Mouse (Mus musculus) liver, adult 2 months (tissue): ENCODE data around the gene Cd59a.

Experiments used
- CTCF ChIP-seq: fragments of 200-500 bp; IDR thresholded peaks from 2 replicates; pipeline ENCODE4 v1.5.1; 2011; ENCODE audit warnings: low read depth, low read length, control low read depth
- POLR2A ChIP-seq: fragments of 200-500 bp; IDR thresholded peaks from 2 replicates; pipeline ENCODE4 v1.6.1; 2011; ENCODE audit warnings: low read length, control low read depth; ENCODE audit not compliant: insufficient read depth; ENCODE audit errors: extremely low read depth

- no peak for TF ChIP-seq POLR2A
- no peak for TF ChIP-seq CTCF
Measured at GRCm38 (mm10) chr2:104128803-104129531, 33.4 kb downstream of the Cd59a start.
